Mouse (Mus musculus) splenic B cell, adult 2 months (primary cell): ENCODE results near the gene Slc15a1.

Experiments
- DNase-seq: peaks from one replicate; pipeline ENCODE4 v3.0.0-alpha.2; 2011; ENCODE audit warnings: low read depth, low spot score
- H3K27me3 ChIP-seq: 2 replicates; pipeline ENCODE4 v1.6.1; 2012; ENCODE audit warnings: mild to moderate bottlenecking, low read length, moderate library complexity, mixed read lengths; ENCODE audit not compliant: control insufficient read depth, poor library complexity, insufficient read depth, severe bottlenecking
- H3K36me3 ChIP-seq: 2 replicates; pipeline ENCODE4 v1.6.1; 2012; ENCODE audit warnings: mild to moderate bottlenecking, low read length, moderate library complexity, mixed read lengths; ENCODE audit not compliant: control insufficient read depth, poor library complexity, insufficient read depth, severe bottlenecking

Slc15a1 gene

GRCm38 (mm10) chr14:121473869-121474268 lies 31.2 kb downstream of the Slc15a1 start:
- no peak for DNase-seq
- Histone ChIP-seq H3K36me3 (no peaks in the 10 kb centered on the region), H3K27me3 (no peaks in the 10 kb centered on the region)

GRCm38 (mm10) chr14:121471545-121472121 lies 33.4 kb downstream of the Slc15a1 start:
- no peak for DNase-seq
- Histone ChIP-seq H3K36me3 (no peaks in the 10 kb centered on the region), H3K27me3 (no peaks in the 10 kb centered on the region)

- Histone ChIP-seq H3K27me3 (no peaks in the 10 kb centered on the region), H3K36me3 (no peaks in the 10 kb centered on the region)
- no peak for DNase-seq
Observed at GRCm38 (mm10) chr14:121469601-121470000, 35.5 kb downstream of the Slc15a1 start.

DNA sequence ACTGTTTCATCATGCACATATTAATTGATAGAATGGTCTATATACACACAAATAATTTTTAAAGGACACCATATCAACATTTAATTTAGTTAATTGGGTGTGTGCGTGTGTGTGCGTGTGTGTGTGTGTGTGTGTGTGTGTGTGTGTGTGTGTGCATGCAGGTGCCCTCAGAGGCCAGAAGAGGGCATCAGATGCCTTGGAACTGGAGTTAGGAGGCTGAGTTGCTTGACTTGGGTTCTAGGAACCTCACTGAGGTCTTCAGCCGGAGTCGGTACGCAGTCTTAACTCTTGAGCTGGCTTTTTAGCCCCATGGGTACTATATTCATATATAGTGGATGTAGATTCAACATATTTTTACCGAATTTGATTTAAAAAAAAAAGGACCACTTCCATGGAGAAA lies 37.4 kb downstream of the Slc15a1 start:
- no peaks in the 10 kb centered on the region for H3K36me3 ChIP-seq
- no peak for DNase-seq
- no peaks in the 10 kb centered on the region for H3K27me3 ChIP-seq

DNA sequence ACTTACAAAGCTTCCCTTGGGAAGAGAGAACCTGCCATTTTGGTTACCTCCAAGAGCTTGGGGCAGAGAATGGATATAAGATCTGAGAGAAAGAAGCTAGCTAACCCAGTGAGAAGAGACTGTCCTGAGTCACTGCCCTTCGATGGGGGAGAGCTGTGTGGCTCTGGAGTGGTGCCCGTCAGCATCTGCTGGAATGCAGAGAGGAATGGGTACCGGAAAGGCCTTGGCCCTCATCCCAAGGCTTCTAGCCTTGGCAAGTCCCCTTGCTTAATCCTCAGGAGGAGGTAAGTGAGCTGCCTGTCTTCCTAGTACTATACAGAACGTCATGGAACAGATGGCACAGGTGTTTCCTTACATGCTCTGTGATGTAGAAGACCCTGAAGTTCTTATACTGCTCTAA lies 38.6 kb downstream of the Slc15a1 start:
- Histone ChIP-seq H3K27me3 (no peaks in the 10 kb centered on the region), H3K36me3 (no peaks in the 10 kb centered on the region)
- DNase-seq: no peak

- Histone ChIP-seq H3K27me3 (no peaks in the 10 kb centered on the region), H3K36me3 (no peaks in the 10 kb centered on the region)
- DNase-seq: no peak
Observed at GRCm38 (mm10) chr14:121464318-121464717, 40.7 kb downstream of the Slc15a1 start.

GRCm38 (mm10) chr14:121462756-121463155 lies 42.3 kb downstream of the Slc15a1 start:
- no peak for DNase-seq
- Histone ChIP-seq H3K27me3 (no peaks in the 10 kb centered on the region), H3K36me3 (no peaks in the 10 kb centered on the region)

GRCm38 (mm10) chr14:121460966-121461365 lies 44.1 kb downstream of the Slc15a1 start:
- no peaks in the 10 kb centered on the region for H3K27me3 ChIP-seq
- H3K36me3 ChIP-seq: no peaks in the 10 kb centered on the region
- DNase-seq: no peak

- H3K27me3 ChIP-seq: no peaks in the 10 kb centered on the region; the same call in 1 of the 2 replicates
- no peak for DNase-seq
- H3K36me3 ChIP-seq: no peaks in the 10 kb centered on the region
Observed at GRCm38 (mm10) chr14:121458521-121458920, 46.5 kb downstream of the Slc15a1 start.

- no peak for DNase-seq
- H3K27me3 ChIP-seq: no peaks in the 10 kb centered on the region; the same call in 1 of the 2 replicates
- no peaks in the 10 kb centered on the region for H3K36me3 ChIP-seq
Observed at GRCm38 (mm10) chr14:121457536-121457935, 47.5 kb downstream of the Slc15a1 start.

DNA sequence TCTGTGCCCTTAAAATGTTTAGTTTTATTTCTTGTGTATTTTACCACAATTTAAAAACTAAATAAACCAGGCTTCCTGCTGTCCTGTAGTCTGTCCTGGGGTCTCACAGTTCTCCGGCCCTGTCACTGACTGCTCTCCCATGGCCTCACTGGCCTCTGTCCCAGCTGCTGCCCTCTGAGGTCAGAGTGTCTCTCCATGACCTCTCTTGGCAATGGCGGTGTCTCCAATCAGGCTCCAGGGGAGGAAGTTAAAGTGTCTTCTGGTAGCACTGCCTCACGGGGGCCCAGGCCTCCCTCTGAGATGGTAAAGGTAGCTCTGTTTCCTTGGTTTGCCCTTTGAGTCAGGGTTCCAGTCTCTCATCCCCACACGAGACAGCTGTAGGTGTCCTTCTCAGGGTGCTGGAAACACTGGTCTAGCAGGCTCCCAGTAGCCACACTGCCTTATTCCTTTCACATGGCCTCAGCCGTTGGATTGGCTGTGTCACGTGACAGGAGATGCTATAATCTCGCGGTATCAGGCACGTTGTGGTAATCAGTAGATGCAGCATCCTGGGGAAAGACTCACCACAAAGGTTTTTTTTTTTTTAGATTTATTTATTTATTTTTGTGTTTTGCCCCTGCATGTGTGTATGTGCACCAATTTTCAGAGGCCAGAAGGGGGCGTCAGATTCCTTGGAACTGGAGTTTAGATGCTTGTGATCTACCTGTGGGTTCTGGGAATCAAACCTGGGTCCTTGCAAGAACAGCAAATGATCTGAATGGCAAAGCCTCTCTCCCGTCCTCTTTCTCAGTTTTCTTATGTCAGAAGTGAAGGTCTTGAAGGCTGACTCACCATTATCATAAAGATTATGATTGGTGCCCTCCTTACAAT lies 48.4 kb downstream of the Slc15a1 start:
- no peak for DNase-seq
- no peaks in the 10 kb centered on the region for H3K36me3 ChIP-seq
- H3K27me3 ChIP-seq: no peaks in the 10 kb centered on the region; the same call in 1 of the 2 replicates

DNA sequence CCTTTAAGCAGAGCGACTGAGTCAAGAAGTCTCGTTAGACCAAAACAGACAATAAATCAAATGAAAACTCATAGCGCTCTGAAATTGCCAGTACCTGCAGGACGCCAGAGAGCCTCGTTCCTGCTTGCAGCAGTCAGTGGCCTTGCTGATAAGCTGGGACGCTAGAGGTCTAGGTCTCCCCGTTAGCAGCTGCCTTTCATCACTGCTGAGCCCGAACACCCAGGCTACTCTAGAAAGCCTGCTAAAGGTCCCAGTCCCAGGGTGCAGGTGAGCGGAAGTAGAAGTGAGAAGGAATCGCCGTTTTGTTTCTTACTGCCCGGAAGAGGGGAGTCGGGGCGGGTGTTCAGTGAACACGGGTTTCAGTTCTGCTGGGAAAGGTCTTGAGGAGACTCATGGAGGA lies 49.1 kb downstream of the Slc15a1 start:
- no peak for DNase-seq
- Histone ChIP-seq H3K36me3 (no peaks in the 10 kb centered on the region), H3K27me3 (no peaks in the 10 kb centered on the region; the same call in 1 of the 2 replicates)

DNA sequence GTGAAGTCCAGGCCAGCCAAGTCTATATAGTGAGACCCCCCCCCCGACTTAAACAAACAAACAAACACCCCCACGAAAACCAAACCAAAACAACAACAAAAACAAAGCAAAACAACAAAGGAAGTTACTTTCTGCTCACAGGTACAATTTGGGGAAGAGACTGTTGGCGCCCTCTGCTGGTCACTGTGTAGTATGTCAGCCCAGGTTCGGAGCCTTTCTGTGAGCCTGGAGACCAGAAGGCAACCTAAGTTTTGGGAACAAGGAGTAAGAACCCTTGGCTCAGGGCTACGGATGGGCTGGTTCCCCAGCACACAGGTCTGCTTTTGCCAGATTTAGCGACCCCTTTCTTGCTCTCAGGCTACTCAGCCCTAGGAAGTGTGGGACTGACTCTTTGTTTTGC lies 49.5 kb downstream of the Slc15a1 start:
- no peaks in the 10 kb centered on the region for H3K36me3 ChIP-seq
- peak; percentile 79 for DNase-seq
- no peaks in the 10 kb centered on the region; the same call in 1 of the 2 replicates for H3K27me3 ChIP-seq

GRCm38 (mm10) chr14:121453130-121453529 lies 51.9 kb downstream of the Slc15a1 start:
- Histone ChIP-seq H3K36me3 (no peaks in the 10 kb centered on the region), H3K27me3 (no peaks in the 10 kb centered on the region; the same call in 1 of the 2 replicates)
- DNase-seq: no peak

GRCm38 (mm10) chr14:121452227-121452626 lies 52.8 kb downstream of the Slc15a1 start:
- Histone ChIP-seq H3K36me3 (no peaks in the 10 kb centered on the region), H3K27me3 (no peaks in the 10 kb centered on the region; the same call in 1 of the 2 replicates)
- DNase-seq: no peak
